In genomic region chr7:13043445-13044253, GRCm38 (mm10) we compare ENCODE assay signal across 8 mouse cellular contexts. TPM values are rescaled to one million over a fixed set of nuclear protein-coding genes. Genes with fewer than 3 reads are reported as not detected.
A peak's percentile ranks its signal among the peaks of the same experiment; 100 is the strongest.
DNase-seq lines count a peak whose midpoint lies in the region; ATAC-seq and TF ChIP-seq lines count a peak whose summit lies in the region.

No protein-coding gene starts in this region.

- TF ChIP-seq CTCF in left cerebral cortex, adult 2 months (IDR thresholded peaks at IDR 0.05): no peak
- no peak for TF ChIP-seq CTCF in bone marrow macrophage, adult 2 months (IDR thresholded peaks at IDR 0.05; ENCODE audit: low read depth, low read length)

- ATAC-seq in embryonic facial prominence, embryonic 11.5 days (replicated peaks; ENCODE audit: insufficient number of reproducible peaks, low FRiP score, low TSS enrichment, low read depth): peak; percentile 40
- ATAC-seq in hindbrain, embryonic 16.5 days: peak; percentile 59
- no peak for ATAC-seq in liver, embryonic 13.5 days (ENCODE audit: low read depth)
- 0 out of 2 replicates have a peak, but pooled peaks have one; percentile 28 for ATAC-seq in stomach, embryonic 15.5 days (ENCODE audit: insufficient read depth, low FRiP score, low read depth)

- H3K9ac ChIP-seq in embryonic facial prominence, embryonic 11.5 days (replicated peaks; ENCODE audit: low read length): peak overlapping the region; percentile 74
- peak overlapping the region; percentile 83 for H3K9ac ChIP-seq in hindbrain, embryonic 16.5 days (ENCODE audit: low read depth, low read length)
- peak overlapping the region; percentile 45 for H3K9ac ChIP-seq in liver, embryonic 13.5 days
- peak overlapping the region; percentile 24; the same call in 1 of the 2 replicates for H3K9ac ChIP-seq in stomach, embryonic 15.5 days

- 3% methylated on average over 86 of the region's 88 CpGs for WGBS in embryonic facial prominence, embryonic 11.5 days
- WGBS in hindbrain, embryonic 16.5 days: 6% methylated on average over 74 of the region's 88 CpGs
- 6% methylated on average over 88 of the region's 88 CpGs for WGBS in liver, embryonic 13.5 days (ENCODE audit: insufficient replicate concordance)
- WGBS in stomach, embryonic 15.5 days: 7% methylated on average over 88 of the region's 88 CpGs

- H3K4me1 ChIP-seq in bone marrow macrophage, adult 2 months (ENCODE audit: control insufficient read depth, insufficient read depth, low read length): peaks cover 17% of the 10 kb centered on the region
- H3K4me1 ChIP-seq in embryonic facial prominence, embryonic 11.5 days (ENCODE audit: control insufficient read depth, insufficient read depth, low read length): peaks cover 7% of the 10 kb centered on the region
- H3K4me1 ChIP-seq in hindbrain, embryonic 16.5 days (ENCODE audit: control insufficient read depth, insufficient read depth, low read depth, low read length): peaks cover 17% of the 10 kb centered on the region
- H3K4me1 ChIP-seq in liver, embryonic 13.5 days (replicated peaks): peaks cover 36% of the 10 kb centered on the region
- peaks cover 18% of the 10 kb centered on the region for H3K4me1 ChIP-seq in stomach, embryonic 15.5 days

- H3K9me3 ChIP-seq in embryonic facial prominence, embryonic 11.5 days (replicated peaks; ENCODE audit: control insufficient read depth, low read length): no peaks in the 10 kb centered on the region; the same call in 1 of the 2 replicates
- no peaks in the 10 kb centered on the region for H3K9me3 ChIP-seq in hindbrain, embryonic 16.5 days (ENCODE audit: control insufficient read depth, low read length)
- H3K9me3 ChIP-seq in liver, embryonic 13.5 days (replicated peaks): 0 out of 2 replicates have a peak, but pooled peaks cover 6% of the 10 kb centered on the region
- no peaks in the 10 kb centered on the region for H3K9me3 ChIP-seq in stomach, embryonic 15.5 days

- peak overlapping the region; percentile 85 for H3K27ac ChIP-seq in left cerebral cortex, adult 2 months
- no peak overlapping the region for H3K27ac ChIP-seq in bone marrow macrophage, adult 2 months (ENCODE audit: insufficient read depth, low read depth, low read length)
- no peak overlapping the region for H3K27ac ChIP-seq in embryonic facial prominence, embryonic 11.5 days (replicated peaks; ENCODE audit: low read depth, low read length)
- H3K27ac ChIP-seq in hindbrain, embryonic 16.5 days (ENCODE audit: low read depth, low read length): peak overlapping the region; percentile 76
- H3K27ac ChIP-seq in liver, embryonic 13.5 days: no peak overlapping the region
- no peak overlapping the region for H3K27ac ChIP-seq in stomach, embryonic 15.5 days

- peaks cover 31% of the 10 kb centered on the region for H3K27me3 ChIP-seq in embryonic facial prominence, embryonic 11.5 days (ENCODE audit: control insufficient read depth, insufficient read depth, low read length)
- H3K27me3 ChIP-seq in hindbrain, embryonic 16.5 days (replicated peaks; ENCODE audit: control insufficient read depth, insufficient read depth, low read length): peaks cover 18% of the 10 kb centered on the region
- peaks cover 53% of the 10 kb centered on the region for H3K27me3 ChIP-seq in liver, embryonic 13.5 days
- H3K27me3 ChIP-seq in stomach, embryonic 15.5 days (replicated peaks): peaks cover 40% of the 10 kb centered on the region

- peak overlapping the region; percentile 53 for H3K4me3 ChIP-seq in left cerebral cortex, adult 2 months
- H3K4me3 ChIP-seq in bone marrow macrophage, adult 2 months (ENCODE audit: insufficient read depth, low read length): peak overlapping the region; percentile 24
- H3K4me3 ChIP-seq in embryonic facial prominence, embryonic 11.5 days (ENCODE audit: low read depth, low read length): peak overlapping the region; percentile 47
- peak overlapping the region; percentile 48 for H3K4me3 ChIP-seq in hindbrain, embryonic 16.5 days (ENCODE audit: low read length)
- H3K4me3 ChIP-seq in liver, embryonic 13.5 days (replicated peaks): peak overlapping the region; percentile 53
- peak overlapping the region; percentile 47 for H3K4me3 ChIP-seq in stomach, embryonic 15.5 days (replicated peaks)

- no peak for TF ChIP-seq POLR2A in bone marrow macrophage, adult 2 months (IDR thresholded peaks at IDR 0.05; ENCODE audit: borderline replicate concordance, low read depth, low read length)

- peak in 1 of 2 experiments; percentile 58 for DNase-seq in left cerebral cortex, adult 2 months (ENCODE audit: extremely low spot score in 1 of 2, low spot score in 2 of 2)
- DNase-seq in left cerebral cortex, postnatal 14 days (ENCODE audit: low spot score in 2 of 2): no peak
- peak; percentile 50 for DNase-seq in embryonic facial prominence, embryonic 11.5 days (ENCODE audit: low spot score)
- DNase-seq in liver, embryonic 13.5 days: no peak
- no peak for DNase-seq in frontal cortex, postnatal 14 days (ENCODE audit: low spot score in 2 of 2)

- intact Hi-C loops in left cerebral cortex, adult 2 months (cut with DNase I): no loop called here
- intact Hi-C loops in left cerebral cortex, postnatal 14 days (cut with DNase I): loop anchor here (10.0 kb wide), 1 partner anchor 129 kb away; no protein-coding TSS in a partner anchor

- H3K36me3 ChIP-seq in embryonic facial prominence, embryonic 11.5 days (replicated peaks; ENCODE audit: control insufficient read depth, insufficient read depth, low read depth, low read length): no peaks in the 10 kb centered on the region
- no peaks in the 10 kb centered on the region for H3K36me3 ChIP-seq in hindbrain, embryonic 16.5 days (ENCODE audit: control insufficient read depth, insufficient read depth, low read length)
- H3K36me3 ChIP-seq in liver, embryonic 13.5 days: no peaks in the 10 kb centered on the region
- no peaks in the 10 kb centered on the region for H3K36me3 ChIP-seq in stomach, embryonic 15.5 days

- peak overlapping the region; percentile 94 for H3K4me2 ChIP-seq in embryonic facial prominence, embryonic 11.5 days (ENCODE audit: low read depth, low read length)
- H3K4me2 ChIP-seq in hindbrain, embryonic 16.5 days (ENCODE audit: low read length): peak overlapping the region; percentile 81
- H3K4me2 ChIP-seq in liver, embryonic 13.5 days: peak overlapping the region; percentile 70
- peak overlapping the region; percentile 98 for H3K4me2 ChIP-seq in stomach, embryonic 15.5 days

RNA-seq across cellular contexts. Expression of gene Ube2m, which starts 5.6 kb away (rescaled TPM):
- 100 to 1,000 TPM; 220 to 227 TPM for total RNA-seq in left cerebral cortex, adult 2 months (2021)
- 100 to 1,000 TPM; 207 to 218 TPM for total RNA-seq in left cerebral cortex, postnatal 14 days (2021)
- 171 and 193 TPM in 2 replicates for polyA plus RNA-seq in bone marrow macrophage, adult 2 months (2012; ENCODE audit: insufficient read depth, insufficient read length, missing spikeins)
- 172 and 177 TPM in 2 replicates for polyA plus RNA-seq in embryonic facial prominence, embryonic 11.5 days (2014; fragmentation: Nextera tagmentation; extraction: Ambion mirVana)
- 41.3 and 64.6 TPM in 2 replicates for polyA plus RNA-seq in hindbrain, embryonic 16.5 days (2015; fragmentation: Nextera tagmentation; extraction: Ambion mirVana)
- 70.0 and 80.8 TPM in 2 replicates for polyA plus RNA-seq in liver, embryonic 13.5 days (2015; fragmentation: Nextera tagmentation; extraction: Ambion mirVana)
- polyA plus RNA-seq in stomach, embryonic 15.5 days (2015; fragmentation: Nextera tagmentation; extraction: Ambion mirVana): 105 and 107 TPM in 2 replicates

RNA-seq across cellular contexts. Expression of gene Chmp2a, which starts 9.0 kb away (rescaled TPM):
- 100 to 1,000 TPM; 134 to 150 TPM for total RNA-seq in left cerebral cortex, adult 2 months (2021)
- total RNA-seq in left cerebral cortex, postnatal 14 days (2021): 100 to 1,000 TPM; 123 to 135 TPM
- 161 and 167 TPM in 2 replicates for polyA plus RNA-seq in bone marrow macrophage, adult 2 months (2012; ENCODE audit: insufficient read depth, insufficient read length, missing spikeins)
- polyA plus RNA-seq in embryonic facial prominence, embryonic 11.5 days (2014; fragmentation: Nextera tagmentation; extraction: Ambion mirVana): 107 and 116 TPM in 2 replicates
- polyA plus RNA-seq in hindbrain, embryonic 16.5 days (2015; fragmentation: Nextera tagmentation; extraction: Ambion mirVana): 174 TPM in 2 replicates
- 127 and 130 TPM in 2 replicates for polyA plus RNA-seq in liver, embryonic 13.5 days (2015; fragmentation: Nextera tagmentation; extraction: Ambion mirVana)
- polyA plus RNA-seq in stomach, embryonic 15.5 days (2015; fragmentation: Nextera tagmentation; extraction: Ambion mirVana): 161 and 167 TPM in 2 replicates

RNA-seq across cellular contexts. Expression of gene Mzf1, which starts 10.9 kb away (rescaled TPM):
- 10 to 100 TPM; 10.2 to 10.6 TPM for total RNA-seq in left cerebral cortex, adult 2 months (2021)
- 10 to 100 TPM; 15.5 to 16.7 TPM for total RNA-seq in left cerebral cortex, postnatal 14 days (2021)
- 1.2 and 1.5 TPM in 2 replicates for polyA plus RNA-seq in bone marrow macrophage, adult 2 months (2012; ENCODE audit: insufficient read depth, insufficient read length, missing spikeins)
- 1.2 and 1.6 TPM in 2 replicates for polyA plus RNA-seq in embryonic facial prominence, embryonic 11.5 days (2014; fragmentation: Nextera tagmentation; extraction: Ambion mirVana)
- 9.3 and 9.7 TPM in 2 replicates for polyA plus RNA-seq in hindbrain, embryonic 16.5 days (2015; fragmentation: Nextera tagmentation; extraction: Ambion mirVana)
- 0.45 and 0.52 TPM in 2 replicates for polyA plus RNA-seq in liver, embryonic 13.5 days (2015; fragmentation: Nextera tagmentation; extraction: Ambion mirVana)
- polyA plus RNA-seq in stomach, embryonic 15.5 days (2015; fragmentation: Nextera tagmentation; extraction: Ambion mirVana): 2.7 and 3.0 TPM in 2 replicates

RNA-seq across cellular contexts. Expression of gene Zbtb45, which starts 33.8 kb away (rescaled TPM):
- total RNA-seq in left cerebral cortex, adult 2 months (2021): 10 to 100 TPM; 34.0 to 35.8 TPM
- total RNA-seq in left cerebral cortex, postnatal 14 days (2021): 10 to 100 TPM; 33.3 to 35.6 TPM
- 15.6 and 17.3 TPM in 2 replicates for polyA plus RNA-seq in bone marrow macrophage, adult 2 months (2012; ENCODE audit: insufficient read depth, insufficient read length, missing spikeins)
- 22.6 and 22.9 TPM in 2 replicates for polyA plus RNA-seq in embryonic facial prominence, embryonic 11.5 days (2014; fragmentation: Nextera tagmentation; extraction: Ambion mirVana)
- polyA plus RNA-seq in hindbrain, embryonic 16.5 days (2015; fragmentation: Nextera tagmentation; extraction: Ambion mirVana): 38.3 and 41.4 TPM in 2 replicates
- 14.4 and 17.3 TPM in 2 replicates for polyA plus RNA-seq in liver, embryonic 13.5 days (2015; fragmentation: Nextera tagmentation; extraction: Ambion mirVana)
- 20.4 and 21.9 TPM in 2 replicates for polyA plus RNA-seq in stomach, embryonic 15.5 days (2015; fragmentation: Nextera tagmentation; extraction: Ambion mirVana)

RNA-seq across cellular contexts. Expression of gene Trim28, which starts 44.7 kb away (rescaled TPM):
- total RNA-seq in left cerebral cortex, adult 2 months (2021): 100 to 1,000 TPM; 220 to 221 TPM
- total RNA-seq in left cerebral cortex, postnatal 14 days (2021): 100 to 1,000 TPM; 218 to 223 TPM
- 165 and 177 TPM in 2 replicates for polyA plus RNA-seq in bone marrow macrophage, adult 2 months (2012; ENCODE audit: insufficient read depth, insufficient read length, missing spikeins)
- polyA plus RNA-seq in embryonic facial prominence, embryonic 11.5 days (2014; fragmentation: Nextera tagmentation; extraction: Ambion mirVana): 525 and 526 TPM in 2 replicates
- polyA plus RNA-seq in hindbrain, embryonic 16.5 days (2015; fragmentation: Nextera tagmentation; extraction: Ambion mirVana): 165 and 195 TPM in 2 replicates
- 92.3 and 102 TPM in 2 replicates for polyA plus RNA-seq in liver, embryonic 13.5 days (2015; fragmentation: Nextera tagmentation; extraction: Ambion mirVana)
- polyA plus RNA-seq in stomach, embryonic 15.5 days (2015; fragmentation: Nextera tagmentation; extraction: Ambion mirVana): 216 and 252 TPM in 2 replicates

Comparison
In these comparisons a context has a peak if more than half of its experiments do, and no peak if none do; other contexts are left out.
1. H3K27ac ChIP-seq: peak in left cerebral cortex, adult 2 months (single experiment) and hindbrain, embryonic 16.5 days (single experiment); none in bone marrow macrophage, adult 2 months (single experiment), embryonic facial prominence, embryonic 11.5 days (single experiment), liver, embryonic 13.5 days (single experiment) and stomach, embryonic 15.5 days (single experiment).
2. H3K9ac ChIP-seq: peak in every context shown above with its lines; median percentile 83 in hindbrain, embryonic 16.5 days; 74 in embryonic facial prominence, embryonic 11.5 days; 45 in liver, embryonic 13.5 days; 24 in stomach, embryonic 15.5 days.
3. Peak in every context shown above with its lines, with median percentiles within 50 percentile points of each other: H3K4me3 ChIP-seq and H3K4me2 ChIP-seq.